Mouse (Mus musculus) left cerebral cortex, postnatal 25 days (tissue): Measurements from ENCODE around the gene Braf. TPM values are rescaled to one million over a fixed set of nuclear protein-coding genes. Genes with fewer than 3 reads are reported as not detected.
"Not testable (repeated sequence)": the region's sequence is repeated elsewhere in the genome, so short reads cannot be mapped to it uniquely, and the experiment has no call there.

Source experiments
- DNase-seq, 2 experiments: peaks; one replicate each; pipeline ENCODE4 v3.0.0; 2022; ENCODE audit warnings: low spot score in 2 of 2, mixed read lengths in 1 of 2
- intact Hi-C: fragments of 180-260 bp; cut with DNase I; formaldehyde crosslinking; loops from one replicate; pipeline ENCODE4 v1.15.1; 2025
- total RNA-seq, 2 experiments: library from RNA; stranded (reverse); gene quantifications; 2 replicates each; pipeline ENCODE4 v1.2.3; 2021

Gene Braf
- total RNA-seq: 100 to 1,000 TPM; 111 TPM

- peak; percentile 82 to 95 for DNase-seq
- intact Hi-C loops: loop anchor here (2.0 kb wide), 1 partner anchor 58 kb away; no protein-coding TSS in a partner anchor
Observed at GRCm38 (mm10) chr6:39724866-39725711, at the start of gene Braf. Gene Braf, minus strand, starts transcription at chr6:39725463.

DNA sequence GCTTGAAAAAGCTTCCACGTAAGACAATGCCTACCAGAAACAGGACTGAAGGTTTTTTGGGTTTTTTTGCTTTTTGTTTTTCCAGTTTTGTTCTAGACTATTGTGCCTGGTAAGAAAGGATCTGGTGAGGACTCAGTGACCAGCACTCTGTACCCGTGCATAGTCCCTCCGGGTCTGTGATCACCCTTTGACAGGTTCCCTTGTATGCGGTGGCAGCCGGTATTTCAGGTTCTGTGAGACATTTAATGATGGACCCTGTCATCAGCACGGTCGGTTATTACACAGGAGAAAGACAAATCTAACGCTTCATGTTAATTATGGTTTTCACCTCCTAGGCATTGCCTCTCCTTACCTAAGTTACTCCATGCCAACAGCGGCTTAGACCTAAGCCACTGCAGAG, 49.8 kb upstream of the Braf start:
- no peak for DNase-seq
- intact Hi-C loops: no loop called here

DNA sequence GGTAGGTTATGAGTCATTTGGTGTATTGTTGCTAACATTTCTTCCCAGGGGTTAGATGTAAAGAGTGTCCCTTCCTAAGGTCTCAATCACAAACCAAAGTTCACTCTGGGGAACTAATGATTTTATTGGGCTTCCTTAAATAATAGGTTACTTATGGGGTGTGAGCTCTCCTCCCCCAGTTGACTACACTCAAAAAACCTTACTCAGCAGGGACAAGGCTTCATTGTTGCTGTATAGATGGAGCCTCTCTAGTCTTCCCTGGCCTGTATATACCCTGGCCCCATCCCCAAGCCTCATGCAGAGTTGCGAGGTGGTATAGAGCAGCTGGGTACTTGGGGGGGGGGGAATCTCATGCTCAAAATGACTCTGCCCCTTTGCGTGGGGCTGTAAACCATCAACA, 32.0 kb upstream of the Braf start:
- intact Hi-C loops: no loop called here
- no peak for DNase-seq

GRCm38 (mm10) chr6:39749881-39750280, 24.6 kb upstream of the Braf start:
- DNase-seq: no peak
- intact Hi-C loops: no loop called here

- no peak for DNase-seq
- intact Hi-C loops: no loop called here
Observed at GRCm38 (mm10) chr6:39747094-39747493, 21.8 kb upstream of the Braf start.

DNA sequence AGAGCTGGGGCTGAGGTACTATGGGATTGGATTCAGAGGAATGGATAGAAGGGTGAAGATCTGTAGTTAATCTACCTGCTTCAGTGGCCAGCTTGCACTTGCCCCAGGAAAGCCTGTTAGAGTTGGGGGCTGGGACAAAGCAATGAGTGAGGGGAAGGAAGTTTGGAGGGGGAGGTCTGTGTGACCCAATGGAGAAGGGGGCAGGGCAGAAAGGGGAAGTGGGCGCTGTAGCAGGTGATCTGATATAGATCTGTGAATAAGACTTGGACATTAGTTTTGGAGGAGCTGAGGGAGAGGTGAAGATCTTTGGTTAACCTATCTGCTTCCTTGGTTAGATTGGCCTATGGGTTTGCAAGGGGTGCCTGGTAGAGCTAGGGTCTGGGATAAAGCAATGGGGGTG, 20.2 kb upstream of the Braf start:
- no peak for DNase-seq
- intact Hi-C loops: no loop called here

DNA sequence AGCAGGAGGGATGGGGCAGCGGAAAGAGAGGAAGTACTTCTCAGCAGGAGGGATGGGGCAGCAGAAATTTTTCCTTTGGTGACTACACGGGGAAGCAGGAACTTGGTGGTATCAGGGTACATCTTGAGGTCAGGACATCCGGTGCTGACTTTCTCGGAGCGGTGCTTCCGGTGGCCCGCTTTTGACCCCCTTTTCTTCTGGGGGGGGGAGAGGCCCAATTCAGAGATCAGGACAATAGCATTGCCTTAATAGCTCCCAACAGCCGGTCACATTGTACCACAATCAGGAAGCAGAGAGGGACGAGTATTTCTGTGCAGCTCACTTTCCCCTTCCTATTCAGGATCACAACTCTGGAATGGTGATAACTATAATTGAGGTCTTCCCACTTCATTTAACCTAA, 14.4 kb upstream of the Braf start:
- DNase-seq, intact Hi-C loops: not testable (repeated sequence)

DNA sequence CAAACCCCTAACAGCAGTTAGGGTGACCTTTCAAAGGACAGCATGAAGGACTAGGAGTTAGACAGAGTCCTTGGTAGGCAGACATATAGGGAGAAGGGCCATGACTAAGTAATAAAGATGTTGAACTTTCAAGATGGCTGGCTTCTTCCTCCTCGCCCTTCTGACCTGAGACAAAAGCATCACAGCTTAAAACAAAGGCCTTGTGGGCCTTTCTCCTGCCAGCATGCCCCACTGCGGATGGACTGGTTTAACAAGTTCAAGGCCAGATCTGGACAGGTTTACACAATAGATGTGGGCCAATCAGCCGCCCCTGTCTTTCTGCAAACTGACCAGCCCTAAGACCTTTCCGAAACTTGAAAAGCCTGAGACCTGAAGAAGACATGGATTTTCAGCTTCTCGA, 2.8 kb upstream of the Braf start:
- no peak for DNase-seq
- intact Hi-C loops: no loop called here

- no peak for DNase-seq
- intact Hi-C loops: no loop called here
Observed at GRCm38 (mm10) chr6:39726149-39726548, 886 bp upstream of the Braf start.

- no peak for DNase-seq
- intact Hi-C loops: loop anchor here (2.0 kb wide), 1 partner anchor 58 kb away; no protein-coding TSS in a partner anchor
Observed at GRCm38 (mm10) chr6:39724542-39724865, 759 bp downstream of the Braf start.

DNA sequence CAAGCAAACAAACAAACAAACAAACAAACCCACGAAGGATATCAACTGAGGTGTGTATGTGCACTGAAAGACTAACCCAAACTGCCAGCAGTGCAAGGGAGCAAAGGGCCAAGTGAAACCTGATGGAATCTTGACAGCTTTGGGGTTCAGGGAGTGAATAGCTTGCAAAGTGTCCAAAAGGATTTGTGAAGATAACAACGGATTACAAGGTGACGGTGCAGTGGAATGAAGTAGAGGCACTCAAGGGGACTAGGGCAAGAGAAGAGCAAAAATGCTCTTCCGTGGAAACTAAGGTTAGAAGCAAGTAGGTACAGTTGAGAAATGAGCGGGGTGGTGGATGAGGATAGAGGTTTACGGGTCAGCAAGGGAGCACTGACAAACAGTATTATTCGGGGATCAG, 1.2 kb downstream of the Braf start:
- intact Hi-C loops: loop anchor here (2.0 kb wide), 1 partner anchor 59 kb away; no protein-coding TSS in a partner anchor
- no peak for DNase-seq

DNA sequence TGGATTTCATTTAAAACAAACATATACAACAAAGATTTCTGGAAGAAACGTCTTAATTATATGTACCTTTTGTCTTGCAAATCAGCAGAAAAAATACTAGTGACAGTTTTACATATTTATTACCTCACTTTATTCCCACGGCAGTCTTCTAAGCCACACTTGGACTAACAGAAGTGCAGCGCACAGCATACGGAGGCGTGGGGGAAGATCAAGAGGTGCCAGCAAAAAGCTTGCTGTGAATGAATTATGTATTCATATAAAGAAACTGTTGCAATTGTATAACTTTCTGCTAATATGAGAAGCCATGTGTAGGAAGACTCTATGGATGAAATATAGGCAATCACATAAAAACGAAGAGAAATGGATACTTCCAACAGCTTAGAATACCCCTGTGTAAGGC, 6.7 kb downstream of the Braf start:
- DNase-seq: peak; percentile 10 to 58
- intact Hi-C loops: no loop called here

DNA sequence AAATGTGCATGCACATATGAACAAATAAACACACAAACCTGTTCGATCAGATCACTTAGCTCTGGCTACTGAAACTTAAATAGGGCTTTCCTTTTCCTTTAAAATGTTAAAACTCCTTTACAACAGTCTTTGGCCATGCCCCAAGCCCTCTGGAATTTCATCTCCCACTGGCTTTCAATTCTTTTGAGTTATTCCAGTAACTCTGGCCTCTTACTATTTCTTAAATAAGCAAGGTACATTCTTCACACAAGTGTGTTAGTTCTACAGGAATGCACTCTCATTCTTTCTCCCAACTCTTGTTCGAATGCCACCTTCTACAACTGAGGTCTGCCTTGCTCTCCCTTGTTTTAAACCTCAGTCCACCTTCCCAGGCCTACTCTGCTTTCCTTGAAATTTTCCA, 8.2 kb downstream of the Braf start:
- intact Hi-C loops: no loop called here
- DNase-seq: no peak

DNA sequence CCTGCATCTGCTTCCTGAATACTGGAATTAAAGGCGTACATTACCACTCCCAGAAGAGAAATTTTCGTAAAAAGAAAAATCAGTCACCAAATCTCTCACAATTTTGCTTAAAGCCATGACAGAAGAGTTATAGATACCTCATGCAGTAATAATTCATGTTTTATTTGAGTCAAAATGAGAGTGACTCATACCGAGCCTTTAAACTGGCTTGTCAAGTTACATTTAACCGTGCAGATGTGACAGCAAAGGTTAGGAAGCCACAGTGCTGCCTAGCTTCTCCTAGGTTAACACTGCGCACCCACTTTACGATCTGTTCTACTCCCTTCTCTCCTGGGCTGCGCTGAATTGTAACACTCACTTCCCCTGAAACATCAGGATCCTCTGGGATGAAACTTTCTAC, 10.9 kb downstream of the Braf start:
- intact Hi-C loops: no loop called here
- no peak for DNase-seq

DNA sequence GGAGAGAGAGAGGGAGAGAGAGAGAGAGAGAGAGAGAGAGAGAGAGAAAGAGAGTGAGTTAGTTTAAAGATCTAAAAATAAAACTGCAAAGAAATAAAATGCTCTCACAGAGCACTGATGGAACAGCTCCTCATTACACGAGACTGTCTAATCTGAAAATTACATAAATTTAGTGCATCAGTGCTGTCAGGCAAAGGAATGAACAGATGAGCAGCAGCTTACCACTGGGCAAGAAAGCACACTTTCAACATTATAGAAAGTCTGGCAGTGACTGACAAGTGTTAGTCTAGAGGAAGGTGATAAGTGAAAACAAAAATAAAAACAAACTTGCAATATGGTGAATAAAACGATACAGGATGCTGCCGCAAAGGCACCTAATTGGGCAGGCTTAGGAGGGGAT, 11.9 kb downstream of the Braf start:
- no peak for DNase-seq
- intact Hi-C loops: no loop called here

DNA sequence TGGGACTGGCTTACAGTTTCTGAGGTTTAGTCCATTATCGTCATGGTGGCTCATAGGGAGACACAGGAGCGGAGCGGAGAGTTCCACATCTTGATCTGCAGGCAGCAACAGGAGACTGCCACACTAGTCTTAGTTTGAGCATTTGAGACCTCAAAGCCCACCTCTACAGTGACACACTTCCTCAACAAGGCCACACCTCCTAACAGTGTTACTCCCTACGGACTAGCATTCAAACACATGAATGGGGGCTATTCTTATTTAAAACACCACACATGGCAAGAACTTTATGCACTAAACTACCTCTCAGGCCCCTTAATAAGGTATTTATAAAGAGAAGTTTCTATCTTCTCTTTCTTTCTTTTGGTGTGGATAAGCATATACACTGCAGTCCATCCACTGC, 19.6 kb downstream of the Braf start:
- intact Hi-C loops: no loop called here
- no peak for DNase-seq

DNA sequence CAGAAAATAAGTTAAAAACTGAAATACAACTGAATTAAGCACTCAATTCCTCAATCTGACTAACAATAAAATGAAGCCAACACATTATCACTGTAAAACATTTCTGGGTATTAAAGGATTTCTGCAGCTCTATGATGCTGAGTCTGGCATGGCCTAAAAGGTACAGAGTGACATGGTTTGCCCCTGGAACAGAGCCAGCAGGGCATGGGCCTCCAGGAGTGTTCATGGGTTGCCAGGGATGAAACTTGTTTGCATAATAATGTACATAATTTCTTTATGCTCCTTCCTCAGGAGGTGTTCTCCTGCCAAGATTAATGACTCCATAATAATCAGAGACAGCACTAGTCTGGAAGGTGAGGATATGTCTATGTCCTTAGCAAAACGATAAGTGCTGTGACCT, 32.1 kb downstream of the Braf start:
- intact Hi-C loops: no loop called here
- DNase-seq: no peak

GRCm38 (mm10) chr6:39686839-39687238, 38.4 kb downstream of the Braf start:
- DNase-seq, intact Hi-C loops: not testable (repeated sequence)

- DNase-seq: no peak
- intact Hi-C loops: no loop called here
Observed at GRCm38 (mm10) chr6:39681795-39682194, 43.5 kb downstream of the Braf start.

DNA sequence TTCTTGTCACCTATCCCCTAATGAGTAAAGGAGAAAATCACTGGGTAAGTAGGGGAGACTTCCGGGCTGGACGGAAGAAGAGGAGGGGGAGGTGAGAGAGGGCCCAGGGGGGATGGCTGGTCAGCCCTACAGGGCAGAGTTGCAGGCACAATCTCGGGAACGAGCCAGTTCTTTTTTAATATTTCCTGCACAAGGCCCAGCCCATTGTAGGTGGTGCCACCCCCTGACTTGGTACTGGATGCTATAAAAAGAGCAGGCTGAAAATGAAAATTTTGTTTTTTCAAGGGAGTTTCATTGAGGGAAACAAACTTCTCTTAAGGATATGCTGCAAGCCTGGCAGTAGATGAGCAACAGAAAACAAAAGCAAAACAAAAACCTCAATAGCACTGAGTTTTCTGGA, 44.7 kb downstream of the Braf start:
- peak in 1 of 2 experiments; percentile 8 for DNase-seq
- intact Hi-C loops: no loop called here

GRCm38 (mm10) chr6:39678241-39678640, 47.0 kb downstream of the Braf start:
- DNase-seq: no peak
- intact Hi-C loops: no loop called here

DNA sequence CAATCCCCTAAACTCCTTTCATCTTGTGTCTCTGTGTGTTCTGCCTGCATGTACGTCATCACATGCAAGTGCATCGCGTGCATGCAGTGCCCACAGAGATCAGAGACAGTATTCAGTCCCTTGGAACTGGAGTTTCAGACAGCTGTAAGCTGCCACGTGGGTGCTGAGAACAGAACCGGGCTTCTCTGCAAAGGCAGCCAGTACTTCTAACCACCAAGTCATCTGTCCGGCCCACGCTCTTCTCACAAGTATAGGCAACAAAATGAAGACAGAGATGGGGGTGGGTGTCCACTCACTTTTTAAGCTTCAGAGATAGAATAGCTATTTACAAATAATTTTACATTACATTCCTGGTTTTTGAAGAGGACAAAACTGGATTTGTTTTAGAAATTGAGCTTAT, 50.2 kb downstream of the Braf start:
- intact Hi-C loops: no loop called here
- peak; percentile 40 to 90 for DNase-seq
